Mouse (Mus musculus): ENCODE results near the gene Rrm2. TPM values are rescaled to one million over a fixed set of nuclear protein-coding genes. Genes with fewer than 3 reads are reported as not detected.

The Rrm2 gene
- total RNA-seq, 1 experiment from 2014 or later, result 26.7 TPM

DNA sequence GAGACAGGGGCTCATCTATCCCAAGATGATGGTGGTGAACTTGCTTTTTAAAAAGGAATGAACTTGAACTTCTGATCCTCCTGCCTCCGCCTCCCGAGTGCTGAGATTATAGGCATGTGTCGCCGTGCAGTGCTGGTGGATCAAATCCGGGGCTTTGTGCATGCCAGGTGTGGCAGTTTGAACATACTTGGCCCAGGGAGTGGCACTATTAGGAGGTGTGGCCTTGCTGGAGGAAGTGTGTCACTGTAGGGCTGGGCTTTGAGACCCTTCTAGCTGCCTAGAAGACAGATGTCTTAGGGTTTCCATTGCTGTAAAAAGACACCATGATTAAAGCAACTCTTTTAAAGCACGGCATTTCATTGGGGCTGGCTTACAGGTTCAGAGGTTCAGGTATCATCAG lies 42.5 kb downstream of the Rrm2 start:
- DNase-seq, result no peak

DNA sequence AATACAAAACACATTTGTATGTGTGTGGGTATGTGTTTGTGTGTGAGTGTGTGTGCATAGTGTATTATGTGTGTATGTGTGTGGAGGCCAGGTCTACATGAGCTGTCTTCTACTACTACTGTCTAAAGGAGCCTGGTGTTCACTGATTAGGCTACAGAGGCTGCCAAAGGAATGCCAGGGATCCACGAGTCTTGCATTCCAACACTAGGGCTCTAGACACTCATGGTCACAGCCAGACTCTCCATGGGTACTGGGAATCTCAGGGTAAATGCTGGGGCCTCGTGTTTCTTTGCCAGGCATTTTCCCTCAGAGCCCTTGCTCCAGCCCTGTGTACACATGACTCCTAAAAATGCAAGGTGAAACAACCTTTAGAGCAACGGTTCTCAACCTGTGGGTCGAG lies 45.6 kb downstream of the Rrm2 start:
- DNase-seq, result no peak

GRCm38 (mm10) chr12:24754693-24755092 lies 46.7 kb downstream of the Rrm2 start:
- no peak for DNase-seq

- no peak for DNase-seq
Measured at GRCm38 (mm10) chr12:24755471-24755870, 47.4 kb downstream of the Rrm2 start.

- no peak for DNase-seq
Measured at GRCm38 (mm10) chr12:24757387-24757786, 49.3 kb downstream of the Rrm2 start.

DNA sequence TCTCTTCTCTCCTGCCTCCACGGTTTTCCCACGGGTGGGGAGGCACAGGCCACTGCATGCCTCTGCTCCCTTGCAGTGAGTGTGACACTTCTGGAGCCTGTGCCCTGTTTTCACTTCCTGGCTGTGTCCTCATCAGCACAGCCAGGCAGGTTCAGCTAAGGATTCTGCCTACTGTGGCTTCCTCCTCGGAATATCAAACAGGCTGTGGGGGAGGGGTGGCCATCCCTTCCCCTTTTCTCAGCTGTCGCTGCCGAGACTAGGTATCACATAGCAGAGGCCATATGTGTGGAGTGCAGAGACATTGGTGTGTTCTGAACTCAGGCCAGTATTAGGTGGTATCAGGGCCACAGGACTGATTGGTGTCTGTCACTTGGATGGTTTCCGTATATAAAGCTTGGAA lies 50.3 kb downstream of the Rrm2 start:
- no peak for DNase-seq

- DNase-seq, result no peak
Measured at GRCm38 (mm10) chr12:24762253-24762652, 54.2 kb downstream of the Rrm2 start.

Other genes starting within 250 kb of the Rrm2 start
- 15.4 and 20.2 TPM in 2 replicates for gene Taf1b, start 209.9 kb upstream of the Rrm2 start, total RNA-seq (2021)
- 0.52 and 0.67 TPM in 2 replicates for gene Grhl1, start 136.0 kb upstream of the Rrm2 start, total RNA-seq (2021)
- gene Klf11, start 57.0 kb upstream of the Rrm2 start, total RNA-seq (2021), result 9.8 and 14.8 TPM in 2 replicates
- gene Cys1, start 26.4 kb upstream of the Rrm2 start, total RNA-seq (2021), result 2.5 and 5.0 TPM in 2 replicates
- 13.0 and 21.0 TPM in 2 replicates for gene Mboat2, start 122.6 kb downstream of the Rrm2 start, total RNA-seq (2021)